Mouse (Mus musculus): Measurements from ENCODE around the gene Hsd3b6. TPM values are rescaled to one million over a fixed set of nuclear protein-coding genes. Genes with fewer than 3 reads are reported as not detected.
"Not testable (repeated sequence)": the region's sequence is repeated elsewhere in the genome, so short reads cannot be mapped to it uniquely, and the experiment has no call there.

Gene Hsd3b6
- not detected for total RNA-seq (2021)
- long read RNA-seq, experiment 1, result 0 reads
- long read RNA-seq, experiment 2, result 0 reads

- no peak for DNase-seq
These were observed at the start of gene Hsd3b6 for GRCm38 (mm10) chr3:98814101-98814670. Gene Hsd3b6 (minus strand): TSS chr3:98814443.

GRCm38 (mm10) chr3:98862800-98863199 lies 48.6 kb upstream of the Hsd3b6 start:
- no peak for DNase-seq

- DNase-seq, result no peak
These were observed 45.3 kb upstream of the Hsd3b6 start, which contains the start of gene Hsd3b1 for GRCm38 (mm10) chr3:98859576-98859975. Gene Hsd3b1 (minus strand): TSS chr3:98859794.

- DNase-seq, result no peak
These were observed 43.8 kb upstream of the Hsd3b6 start for GRCm38 (mm10) chr3:98858051-98858450.

- no peak for DNase-seq
These were observed 42.6 kb upstream of the Hsd3b6 start for GRCm38 (mm10) chr3:98856892-98857291.

GRCm38 (mm10) chr3:98855160-98855559 lies 40.9 kb upstream of the Hsd3b6 start:
- no peak for DNase-seq

GRCm38 (mm10) chr3:98853685-98854084 lies 39.4 kb upstream of the Hsd3b6 start:
- no peak for DNase-seq

- DNase-seq, result no peak
These were observed 38.8 kb upstream of the Hsd3b6 start for GRCm38 (mm10) chr3:98853051-98853450.

- DNase-seq, result no peak
These were observed 38.4 kb upstream of the Hsd3b6 start for GRCm38 (mm10) chr3:98852631-98853030.

- no peak for DNase-seq
These were observed 37.6 kb upstream of the Hsd3b6 start for GRCm38 (mm10) chr3:98851853-98852252.

- no peak for DNase-seq
These were observed 36.0 kb upstream of the Hsd3b6 start for GRCm38 (mm10) chr3:98850262-98850661.

GRCm38 (mm10) chr3:98848898-98849297 lies 34.7 kb upstream of the Hsd3b6 start:
- DNase-seq, result no peak

- DNase-seq, result not testable (repeated sequence)
These were observed 1.6 kb downstream of the Hsd3b6 start for GRCm38 (mm10) chr3:98812653-98813052.

- DNase-seq, result not testable (repeated sequence)
These were observed 9.2 kb downstream of the Hsd3b6 start for GRCm38 (mm10) chr3:98805032-98805431.

- no peak for DNase-seq
These were observed 27.7 kb downstream of the Hsd3b6 start for GRCm38 (mm10) chr3:98786551-98786950.

GRCm38 (mm10) chr3:98782181-98782868 lies 31.9 kb downstream of the Hsd3b6 start:
- no peak for DNase-seq

GRCm38 (mm10) chr3:98780921-98781320 lies 33.3 kb downstream of the Hsd3b6 start:
- no peak for DNase-seq

GRCm38 (mm10) chr3:98764155-98764554 lies 50.1 kb downstream of the Hsd3b6 start:
- peak; percentile 32 to 77 for DNase-seq

- no peak for DNase-seq
These were observed 57.4 kb downstream of the Hsd3b6 start for GRCm38 (mm10) chr3:98756836-98757235.

All from heart, adult 18-20 months (tissue).